Mouse (Mus musculus): ENCODE results near the gene Ptgis. TPM values are rescaled to one million over a fixed set of nuclear protein-coding genes. Genes with fewer than 3 reads are reported as not detected.

Gene Ptgis
- total RNA-seq, 2 experiments from 2014 or later: 3.4 to 3.7 TPM

DNA sequence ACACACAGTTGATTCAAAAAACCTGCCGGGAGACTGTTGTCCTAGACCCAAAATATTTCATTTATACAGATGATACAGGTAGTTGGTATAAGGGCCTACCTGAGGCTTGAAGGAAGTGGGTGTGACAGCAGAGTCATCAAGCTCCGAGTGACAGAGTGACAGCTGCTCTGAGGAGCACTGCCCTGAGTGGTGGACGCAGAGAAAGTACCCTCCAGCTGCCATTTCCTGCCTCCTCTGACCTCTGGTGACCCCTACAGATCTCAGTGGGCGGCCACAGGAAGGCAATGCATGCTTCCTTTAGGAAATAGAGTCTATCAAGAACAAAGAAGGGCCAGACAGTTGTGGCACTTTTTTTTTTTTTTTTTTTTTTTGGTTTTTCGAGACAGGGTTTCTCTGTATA lies 25.4 kb upstream of the Ptgis start:
- intact Hi-C loops (cut with DNase I): no loop called here
- DNase-seq: peak in 1 of 2 experiments; percentile 5

DNA sequence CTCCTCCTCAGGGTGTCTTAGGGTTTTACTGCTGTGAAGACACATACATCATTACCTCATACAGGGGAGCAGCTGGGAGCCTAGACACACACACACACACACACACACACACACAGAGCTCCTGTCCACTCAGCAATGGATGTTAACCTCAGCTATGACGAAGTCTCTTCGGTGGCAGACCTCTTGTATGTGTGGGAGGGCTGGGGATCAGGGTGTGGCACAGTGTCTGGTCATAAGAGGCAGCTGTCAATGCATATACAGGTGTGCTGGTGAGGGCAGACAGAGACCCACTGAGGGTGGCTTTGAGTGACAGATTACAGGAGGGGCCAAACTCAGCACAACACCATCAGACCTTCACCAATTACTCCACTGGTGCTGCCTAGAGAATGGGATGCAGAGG lies 24.6 kb upstream of the Ptgis start:
- DNase-seq: peak in 1 of 2 experiments; percentile 8
- intact Hi-C loops (cut with DNase I): no loop called here

DNA sequence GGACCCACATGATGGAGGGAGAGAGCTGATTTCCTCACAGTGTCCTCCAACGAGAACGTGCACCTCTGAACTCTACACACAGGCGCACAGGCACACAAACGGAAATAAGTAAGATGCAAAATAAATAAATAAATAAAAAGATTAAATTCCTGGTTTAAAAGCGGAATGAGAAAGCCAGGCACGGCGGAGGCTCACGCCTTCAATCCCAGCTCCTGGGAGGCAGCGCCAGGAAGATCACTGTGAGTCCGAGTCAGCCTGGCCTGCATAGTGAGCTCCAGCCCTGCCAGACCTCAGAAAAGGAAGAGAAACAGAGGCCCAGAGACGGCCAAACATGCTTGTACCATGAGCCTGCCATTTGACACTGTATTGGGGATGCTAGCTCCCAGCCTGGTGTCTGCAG lies 23.5 kb upstream of the Ptgis start:
- intact Hi-C loops (cut with DNase I): no loop called here
- peak in 1 of 2 experiments; percentile 13 for DNase-seq

DNA sequence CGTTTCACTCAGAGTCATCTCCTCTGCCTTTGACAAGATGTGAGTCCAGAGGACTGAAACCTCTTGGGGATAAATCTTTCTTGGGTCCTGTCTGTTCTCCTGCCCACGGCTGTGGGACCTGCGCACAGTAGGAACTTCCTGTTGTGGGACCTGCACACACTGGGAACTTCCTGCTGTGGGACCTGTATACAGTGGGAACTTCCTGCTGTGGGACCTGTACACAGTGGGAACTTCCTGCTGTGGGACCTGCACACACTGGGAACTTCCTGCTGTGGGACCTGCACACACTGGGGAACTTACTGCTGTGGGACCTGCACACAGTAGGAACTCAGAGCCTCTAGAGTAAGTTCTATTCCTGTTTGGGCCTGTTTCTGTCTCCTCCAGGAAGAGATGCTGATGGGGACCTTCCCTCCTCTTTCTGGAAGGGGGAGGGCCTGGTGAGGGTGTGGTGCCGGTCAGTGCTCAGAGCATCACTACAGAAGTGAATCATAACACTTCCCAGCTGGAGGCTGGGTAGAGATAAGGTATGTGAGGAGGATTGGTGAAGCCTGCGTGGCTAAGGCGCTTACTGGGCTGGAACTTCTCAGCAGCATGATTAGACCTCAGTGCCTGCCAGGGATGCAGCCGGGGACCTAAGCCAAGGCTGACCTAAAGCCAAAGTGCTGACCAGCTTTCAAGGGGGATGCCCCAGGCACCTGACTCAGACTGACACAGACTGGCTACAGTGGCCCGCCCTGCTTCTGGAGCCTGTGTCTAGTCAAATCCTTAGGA lies 22.8 kb upstream of the Ptgis start:
- intact Hi-C loops (cut with DNase I): no loop called here
- peak in 1 of 2 experiments; percentile 24 for DNase-seq

DNA sequence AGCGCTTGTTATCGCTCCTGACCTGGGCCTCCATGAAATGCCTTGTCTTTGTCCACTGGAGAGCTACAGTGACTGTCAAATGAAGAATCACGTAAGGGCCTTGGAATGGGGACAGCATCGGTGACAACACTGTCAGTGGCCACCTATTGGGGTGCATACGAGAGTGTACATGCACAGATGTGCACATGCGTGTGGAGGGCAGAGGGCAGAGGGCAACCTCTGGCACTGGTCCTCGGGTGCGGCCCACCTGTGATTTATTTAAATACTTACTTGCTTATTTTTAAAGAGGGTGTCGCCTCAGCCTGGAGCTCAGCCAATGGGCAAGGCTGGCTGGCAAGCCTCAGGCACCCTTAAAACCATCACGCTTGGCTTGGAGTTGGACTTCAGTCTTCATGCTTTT lies 22.0 kb upstream of the Ptgis start:
- intact Hi-C loops (cut with DNase I): no loop called here
- peak in 1 of 2 experiments; percentile 10 for DNase-seq

DNA sequence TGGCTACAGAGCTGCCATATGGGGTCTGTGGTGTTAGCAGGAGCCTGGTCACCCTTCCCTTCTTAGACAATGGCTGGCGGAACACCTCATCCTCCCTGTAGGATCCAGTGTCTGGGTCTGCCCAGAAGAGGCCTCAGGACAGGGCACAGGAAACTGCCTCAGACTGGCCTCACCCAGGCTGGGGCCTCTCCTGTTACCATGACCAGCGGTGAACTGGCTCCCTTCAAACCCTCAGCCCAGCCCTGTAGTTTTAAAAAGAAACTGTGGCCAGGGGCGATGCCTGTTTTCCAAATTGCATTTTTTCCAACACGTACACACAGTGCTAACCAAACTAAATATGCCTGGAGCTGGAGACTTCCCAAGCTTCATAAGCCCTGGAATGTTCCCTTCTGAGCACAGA lies 20.7 kb upstream of the Ptgis start:
- DNase-seq: no peak
- intact Hi-C loops (cut with DNase I): no loop called here

DNA sequence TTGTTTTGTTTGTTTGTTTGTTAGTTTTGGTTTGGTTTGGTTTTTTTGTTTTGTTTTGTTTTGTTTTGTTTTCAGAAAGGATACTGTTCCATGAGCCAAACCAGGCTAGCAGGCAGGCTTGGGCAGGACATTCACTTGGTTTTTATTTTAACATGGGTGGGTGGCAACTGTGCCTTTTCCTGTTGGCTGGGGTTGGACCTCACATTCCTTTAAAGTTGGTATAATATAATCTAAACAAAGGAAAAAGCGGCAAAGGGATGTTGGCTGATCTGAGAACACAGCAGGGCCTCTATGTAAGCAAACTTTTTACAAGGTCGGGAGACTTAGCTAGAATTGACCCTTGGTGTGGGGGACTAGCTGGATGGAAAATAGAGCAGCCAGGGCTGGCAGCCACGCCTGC lies 17.4 kb upstream of the Ptgis start:
- DNase-seq: no peak
- intact Hi-C loops (cut with DNase I): no loop called here

DNA sequence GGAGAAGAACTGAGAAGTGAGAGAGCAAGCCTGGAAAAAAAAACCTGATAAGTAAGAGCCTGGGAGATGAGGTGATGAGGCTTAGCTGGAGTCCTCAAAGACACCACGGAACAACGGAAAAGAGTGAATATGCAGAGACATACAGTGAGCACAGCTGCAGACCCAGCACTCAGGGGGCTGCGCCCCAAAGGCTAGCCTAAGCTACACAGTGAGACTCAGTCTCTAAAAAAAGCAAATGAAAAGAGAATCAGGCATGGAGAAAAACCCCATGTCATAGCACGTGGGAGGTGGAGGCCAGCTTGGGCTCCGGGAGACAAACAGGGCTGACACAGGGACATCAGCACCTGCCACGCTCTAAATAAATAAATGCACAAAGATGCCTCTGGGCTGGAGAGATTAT lies 14.4 kb upstream of the Ptgis start:
- intact Hi-C loops (cut with DNase I): no loop called here
- no peak for DNase-seq

DNA sequence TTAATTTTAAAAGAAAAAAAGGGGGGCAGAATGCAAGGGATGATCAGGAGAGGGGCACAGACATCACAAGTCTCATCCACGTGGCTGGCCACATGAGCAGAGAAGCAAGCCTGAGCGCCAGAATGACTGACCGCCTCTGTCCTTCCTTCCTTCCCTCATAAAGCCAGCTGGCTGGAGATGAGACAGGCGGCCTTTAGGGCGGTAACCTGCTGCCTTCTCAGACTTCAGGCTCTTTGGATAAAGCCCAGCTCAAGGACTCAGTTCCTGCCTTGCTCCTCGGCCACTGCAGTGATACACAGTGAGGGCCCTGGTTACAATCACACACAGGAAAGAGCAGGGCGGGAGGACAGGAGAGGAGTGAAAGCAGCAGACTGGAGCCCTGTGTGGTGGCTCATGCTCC lies 13.8 kb upstream of the Ptgis start:
- intact Hi-C loops (cut with DNase I): no loop called here
- DNase-seq: peak; percentile 73 to 74

DNA sequence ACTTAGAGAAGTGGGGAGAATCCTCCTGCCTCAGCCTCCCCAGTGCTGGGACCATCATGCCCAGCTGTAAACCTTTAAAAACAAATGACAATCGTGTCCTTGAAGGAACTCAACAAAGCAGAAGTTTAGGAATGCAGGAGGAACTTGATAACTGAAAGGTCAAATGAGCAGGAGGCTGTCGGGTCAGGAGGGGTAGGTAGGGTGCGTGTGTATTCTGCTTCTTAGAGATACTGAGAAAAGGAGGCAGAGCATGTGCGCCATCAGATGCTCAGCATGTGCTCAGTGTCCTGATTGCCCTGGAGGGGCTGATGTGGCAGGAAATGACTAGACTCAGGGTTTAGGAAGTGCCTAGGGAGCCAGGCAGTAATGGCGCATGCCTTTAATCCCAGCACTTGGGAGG lies 13.1 kb upstream of the Ptgis start:
- intact Hi-C loops (cut with DNase I): no loop called here
- no peak for DNase-seq

DNA sequence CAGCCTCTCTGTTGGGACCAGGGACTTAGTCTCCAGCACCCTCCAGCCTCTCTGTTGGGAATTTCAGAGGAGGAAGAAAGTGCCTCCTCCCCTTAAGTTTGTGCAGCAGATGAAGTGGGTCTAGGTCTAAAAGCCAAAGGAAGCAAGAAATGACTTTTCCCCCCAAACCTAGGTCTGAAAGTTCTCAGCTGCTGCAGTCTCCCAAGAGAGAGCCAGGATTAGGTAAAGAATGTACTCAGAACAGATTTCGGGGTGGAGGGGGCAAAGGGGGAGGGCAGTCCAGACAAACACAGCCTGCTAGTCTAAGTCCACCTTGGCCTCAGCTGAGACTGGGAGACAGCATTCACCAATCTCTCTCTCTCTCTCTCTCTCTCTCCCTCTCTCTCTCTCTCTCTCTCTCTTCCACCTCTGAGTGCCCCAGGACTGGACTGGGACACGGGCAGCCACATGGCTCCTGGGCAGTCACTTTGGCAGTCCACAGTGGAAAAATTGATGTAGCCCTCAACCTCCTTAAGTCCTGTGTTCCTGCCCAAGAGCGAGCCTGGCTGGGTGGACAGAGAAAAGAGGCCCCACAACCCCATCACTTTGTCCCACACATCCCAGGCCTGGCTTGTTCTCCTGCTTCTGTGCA lies 11.8 kb upstream of the Ptgis start:
- intact Hi-C loops (cut with DNase I): no loop called here
- no peak for DNase-seq

DNA sequence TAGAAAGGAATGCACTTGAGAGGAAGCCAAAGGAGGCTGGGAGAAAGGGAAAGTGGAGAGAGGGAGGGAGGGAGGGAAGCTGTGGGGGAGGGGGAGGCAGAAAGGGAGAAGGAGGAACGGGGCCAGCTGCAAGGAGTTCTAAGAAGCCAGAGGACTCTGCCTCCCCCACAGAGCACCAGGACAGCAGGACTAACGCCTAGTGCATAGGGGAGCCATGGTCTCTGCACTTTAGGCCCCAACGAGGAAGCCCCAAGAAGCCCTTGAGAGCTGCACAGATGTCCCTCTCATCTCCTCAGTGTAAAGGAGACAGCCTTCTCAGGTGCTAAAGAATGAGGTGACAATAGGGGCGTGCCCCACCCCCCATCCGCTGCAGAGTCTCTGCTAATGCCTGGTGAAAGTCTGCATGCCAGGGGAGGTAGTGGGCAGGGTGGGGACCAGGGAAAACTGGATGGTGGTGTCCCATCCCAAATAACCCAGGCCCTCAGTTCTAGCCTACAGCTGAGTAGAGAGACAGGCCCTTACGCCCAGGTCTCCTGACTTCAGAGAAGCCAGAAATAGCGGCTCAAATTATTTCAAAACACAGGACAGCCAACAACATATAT lies 10.4 kb upstream of the Ptgis start:
- no peak for DNase-seq
- intact Hi-C loops (cut with DNase I): no loop called here

DNA sequence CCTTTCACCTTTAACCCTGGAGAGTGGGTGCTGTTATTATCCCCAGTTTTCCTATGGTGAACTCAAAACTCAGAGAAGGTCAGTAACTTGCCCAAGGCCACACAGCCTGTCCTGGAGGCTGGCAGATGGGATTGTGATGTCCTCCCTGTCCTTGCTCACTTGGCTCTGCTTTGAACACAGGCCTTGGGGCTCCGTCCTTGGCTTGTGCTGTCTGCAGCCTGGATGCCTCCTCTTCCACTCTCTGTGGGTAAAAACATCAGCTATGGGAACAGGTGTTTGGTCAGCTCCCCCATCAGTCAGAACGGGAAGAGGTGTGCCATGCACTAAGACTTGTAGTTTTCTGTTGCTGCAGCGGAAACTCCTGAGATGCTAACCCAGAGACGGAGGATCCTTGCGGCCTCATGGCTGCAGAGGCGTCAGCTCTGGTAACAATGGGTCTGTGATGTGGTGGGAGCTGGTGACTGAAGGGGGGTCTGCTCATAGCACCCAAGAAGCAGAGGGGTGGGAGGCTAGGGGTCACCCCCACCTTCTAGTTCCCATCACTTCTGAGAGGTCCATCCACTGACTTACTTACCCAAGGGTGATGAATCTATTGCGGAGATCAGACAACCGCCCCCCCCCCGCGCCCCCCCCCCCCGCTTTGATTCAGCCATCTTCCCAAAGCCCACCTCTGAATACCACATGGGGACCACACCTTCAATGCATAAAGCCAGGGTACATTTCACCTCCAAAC lies 9.8 kb upstream of the Ptgis start:
- DNase-seq: no peak
- intact Hi-C loops (cut with DNase I): no loop called here

DNA sequence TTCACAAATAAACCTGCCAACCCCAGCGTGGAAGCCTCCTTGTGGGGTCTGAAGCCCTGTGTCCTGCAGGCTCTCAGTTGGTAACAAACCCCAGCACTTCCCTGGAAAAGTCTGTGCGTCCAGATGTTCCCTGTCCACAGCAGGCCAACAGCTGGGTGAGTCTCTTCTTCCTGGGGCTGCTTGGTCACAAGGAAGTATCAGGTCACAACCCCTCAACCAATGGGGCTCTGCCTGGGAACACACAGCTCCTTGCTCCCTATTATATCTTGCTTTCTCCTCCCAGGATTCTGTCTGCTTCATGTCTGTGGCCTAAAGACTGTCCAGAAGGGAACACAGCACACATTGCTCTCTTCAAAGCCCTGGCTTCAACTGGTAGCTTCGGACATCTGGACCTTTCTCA lies 9.2 kb upstream of the Ptgis start:
- no peak for DNase-seq
- intact Hi-C loops (cut with DNase I): no loop called here

DNA sequence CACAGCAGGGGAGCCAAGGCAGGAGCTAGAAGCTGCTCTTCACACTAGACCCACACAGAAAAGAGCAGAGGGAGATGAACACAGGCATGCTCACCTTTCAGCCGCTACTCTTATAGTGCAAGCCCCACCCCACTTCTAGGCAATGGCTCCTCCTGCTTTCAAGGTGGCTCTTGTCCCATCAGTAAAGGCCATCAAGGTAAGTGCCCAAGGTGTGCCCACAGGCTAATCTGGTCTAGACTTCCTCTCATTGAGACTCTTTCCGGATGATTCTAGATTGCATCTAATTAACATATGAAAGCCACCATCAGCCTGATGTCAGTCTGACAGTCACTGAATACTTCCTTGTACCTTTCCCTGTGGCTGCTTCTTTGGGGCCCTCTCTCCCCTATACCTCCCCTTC lies 7.4 kb upstream of the Ptgis start:
- intact Hi-C loops (cut with DNase I): no loop called here

DNA sequence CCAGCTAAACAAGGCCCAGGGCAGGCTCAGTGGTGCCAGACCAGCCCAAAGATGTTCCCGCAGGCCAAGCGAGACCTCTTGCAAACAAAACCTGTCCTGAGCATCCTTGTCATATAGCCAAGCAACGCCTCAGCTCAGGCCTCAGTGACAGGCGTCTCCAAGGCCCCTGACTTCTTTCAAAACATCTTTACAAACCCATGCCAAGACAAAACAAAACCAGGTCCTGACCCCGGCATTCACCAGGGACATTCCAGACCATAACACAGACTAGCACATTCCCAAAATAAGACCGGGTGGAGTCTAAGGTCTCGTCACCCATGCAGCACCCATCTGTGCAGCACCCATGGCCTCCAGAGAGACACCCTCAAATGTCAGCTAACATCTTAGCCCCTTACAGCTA lies 6.3 kb upstream of the Ptgis start:
- DNase-seq: no peak
- intact Hi-C loops (cut with DNase I): no loop called here

More for the DNA sequence above, 7.4 kb upstream of the Ptgis start:
- DNase-seq: no peak

DNA sequence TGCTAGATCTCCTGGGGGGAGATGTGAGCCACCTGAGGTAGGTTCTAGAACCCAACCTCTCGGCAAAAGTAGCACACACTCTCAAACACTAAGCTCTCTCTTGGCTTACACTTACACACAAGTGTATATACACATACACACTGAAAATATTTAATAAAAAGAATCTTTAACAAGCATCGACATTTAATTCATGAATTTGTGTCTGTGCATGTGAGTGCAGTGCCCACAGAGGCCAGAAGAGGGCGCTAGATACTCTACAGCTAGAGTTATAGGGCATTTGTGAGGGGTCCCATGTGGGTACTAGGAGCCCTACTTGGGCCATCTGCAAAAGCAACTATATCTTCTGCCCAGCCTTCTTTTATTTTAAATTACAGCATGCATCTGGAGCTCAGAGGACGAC lies 4.5 kb upstream of the Ptgis start:
- DNase-seq: no peak
- intact Hi-C loops (cut with DNase I): no loop called here

DNA sequence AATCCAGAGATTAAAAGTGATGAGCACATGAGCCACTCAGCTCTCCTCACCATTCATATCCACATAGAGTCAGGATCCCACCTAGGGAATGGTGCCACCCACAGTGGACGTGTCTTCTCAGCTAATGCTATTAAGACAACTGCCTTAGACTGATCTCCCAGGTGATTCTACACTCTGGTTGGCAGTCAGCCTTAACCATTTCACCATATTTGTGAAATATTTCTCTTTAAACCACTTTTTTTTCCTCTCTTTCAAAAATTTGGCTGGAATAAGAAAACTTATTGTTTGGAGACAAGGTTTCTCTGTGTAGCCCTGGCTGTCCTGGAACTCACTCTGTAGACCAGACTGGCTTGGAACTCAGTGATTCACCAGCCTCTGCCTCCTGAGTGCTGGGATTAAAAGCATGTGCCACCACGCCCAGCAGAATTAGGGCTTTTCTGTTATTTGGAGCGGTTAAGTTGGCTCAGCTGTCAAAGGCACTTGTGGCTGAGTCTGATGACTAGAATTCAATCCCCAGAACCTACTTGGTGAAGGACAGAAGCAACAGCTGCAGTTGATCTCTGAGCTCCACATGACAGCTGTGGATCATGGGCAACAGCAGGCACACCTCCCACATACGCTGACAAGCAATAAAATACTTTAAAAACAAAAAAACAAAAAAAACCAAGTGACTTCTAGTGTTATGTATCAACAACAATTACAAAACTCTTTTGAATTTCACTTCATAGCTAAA lies 3.6 kb upstream of the Ptgis start:
- intact Hi-C loops (cut with DNase I): no loop called here

DNA sequence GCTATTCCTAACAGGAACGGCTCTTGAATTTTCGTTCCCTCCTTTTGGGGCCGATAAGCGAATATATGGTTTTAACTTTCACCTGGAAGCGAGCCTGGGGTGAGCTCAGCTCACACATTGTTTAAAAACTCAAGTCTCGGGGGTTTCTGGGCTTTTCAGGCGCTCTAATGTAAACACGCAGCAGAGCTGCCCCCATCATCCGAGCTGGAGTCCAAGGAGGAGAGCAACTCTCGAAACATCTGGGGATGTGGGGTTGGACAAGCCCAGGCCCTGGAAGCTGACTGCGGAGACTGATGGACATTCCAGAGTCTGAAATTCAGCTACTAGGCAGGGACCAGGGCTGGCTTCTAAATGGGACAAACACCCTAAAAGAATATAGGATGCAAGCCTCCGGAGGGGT lies 1.1 kb downstream of the Ptgis start:
- no peak for DNase-seq
- intact Hi-C loops (cut with DNase I): no loop called here

More for the DNA sequence above, 3.6 kb upstream of the Ptgis start:
- DNase-seq: no peak

DNA sequence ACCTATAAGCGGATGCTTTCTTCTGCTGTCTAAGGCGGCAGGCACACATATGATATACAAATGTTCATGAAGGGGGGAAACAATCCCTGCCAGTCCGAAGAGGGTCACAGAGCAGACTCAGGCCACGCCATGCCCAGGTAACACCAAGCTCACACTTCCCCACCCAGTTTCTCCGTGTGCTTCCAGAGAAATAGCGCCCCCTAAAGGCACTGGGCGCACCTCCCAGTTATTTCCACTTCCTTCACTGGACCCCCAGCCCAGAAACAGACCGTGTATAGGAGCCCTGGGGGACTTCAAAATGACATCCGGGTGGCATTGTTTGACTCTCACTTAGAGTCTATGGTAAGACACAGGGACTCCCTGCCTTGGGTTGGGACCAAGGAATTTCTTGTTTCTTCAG lies 3.2 kb downstream of the Ptgis start:
- intact Hi-C loops (cut with DNase I): no loop called here
- no peak for DNase-seq

DNA sequence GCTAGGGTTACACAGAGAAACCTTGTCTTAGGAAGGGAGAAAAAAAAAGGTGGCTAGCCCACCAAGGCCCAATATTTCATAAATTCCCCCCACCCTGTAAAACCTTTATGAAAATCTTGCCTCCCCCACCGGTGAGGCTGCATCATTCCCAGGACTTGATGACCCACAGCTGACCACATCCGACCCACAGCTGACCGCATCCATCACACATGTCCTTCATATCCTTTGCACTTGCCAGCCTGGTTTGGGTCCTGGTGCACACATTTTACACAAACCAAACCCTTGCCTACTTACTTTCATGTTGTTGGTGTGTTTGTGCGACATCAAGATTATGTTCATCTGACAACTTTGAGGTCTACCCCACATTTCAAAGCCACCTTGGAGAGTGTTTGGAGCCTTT lies 4.2 kb downstream of the Ptgis start:
- intact Hi-C loops (cut with DNase I): no loop called here
- DNase-seq: no peak

Measured in gastrocnemius, postnatal 36 days (tissue).